8 mouse cellular contexts compared by ENCODE assay signal in the genomic region with DNA sequence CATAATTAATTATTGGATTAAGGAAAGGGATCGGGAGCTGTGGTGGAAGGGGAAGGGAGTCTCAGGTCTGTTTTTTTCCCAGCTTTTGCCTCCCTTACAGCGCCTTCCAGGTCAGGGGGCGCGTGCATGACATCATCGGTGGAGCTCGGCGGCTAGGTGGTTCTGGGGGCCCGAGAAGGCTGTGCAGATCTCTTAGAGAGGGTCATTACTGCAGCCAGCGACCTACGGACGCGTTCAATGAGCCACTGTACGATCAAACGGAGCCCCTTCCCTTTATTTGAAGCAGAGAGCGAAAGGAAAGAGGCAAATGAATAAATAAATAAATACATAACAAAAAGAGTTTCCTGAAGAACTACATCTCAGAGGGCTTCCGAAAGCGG. TPM values are rescaled to one million over a fixed set of nuclear protein-coding genes. Genes with fewer than 3 reads are reported as not detected.
DNase-seq lines count a peak whose midpoint lies in the region; ATAC-seq and TF ChIP-seq lines count a peak whose summit lies in the region.

No protein-coding gene starts in this region.

- TF ChIP-seq POLR2A in embryonic fibroblast, embryonic 13.5 days (IDR thresholded peaks at IDR 0.05; ENCODE audit: low read depth, low read length) = no peak
- no peak for TF ChIP-seq POLR2A in limb, embryonic 14.5 days (IDR thresholded peaks at IDR 0.05; ENCODE audit: borderline replicate concordance, extremely low read depth, insufficient read depth, insufficient read length)
- no peak for TF ChIP-seq POLR2A in olfactory bulb, adult 2 months (IDR thresholded peaks at IDR 0.05; ENCODE audit: insufficient read depth, low read depth, low read length)

- no peak for DNase-seq in heart, adult 11 months
- DNase-seq in G1E (ENCODE audit: low spot score) = no peak
- DNase-seq in limb, embryonic 14.5 days (ENCODE audit: low spot score) = no peak
- DNase-seq in c-Kit-positive CD71-positive TER-119-positive erythroid progenitor cells, embryonic 14.5 days (ENCODE audit: low spot score) = no peak
- DNase-seq in layer of hippocampus, adult 18-20 months (ENCODE audit: low spot score in 2 of 2) = no peak

- no peak for TF ChIP-seq CTCF in G1E (IDR thresholded peaks at IDR 0.05; ENCODE audit: low read depth, low read length)
- TF ChIP-seq CTCF in embryonic fibroblast, embryonic 13.5 days (IDR thresholded peaks at IDR 0.05; ENCODE audit: borderline replicate concordance, insufficient read depth, low read length) = no peak
- no peak for TF ChIP-seq CTCF in olfactory bulb, adult 2 months (IDR thresholded peaks at IDR 0.05; ENCODE audit: insufficient read depth, low read depth, low read length)

- peak overlapping the region; percentile 77 for H3K4me3 ChIP-seq in heart, embryonic 13.5 days
- H3K4me3 ChIP-seq in G1E (ENCODE audit: low read depth, low read length) = peak overlapping the region; percentile 95
- H3K4me3 ChIP-seq in embryonic fibroblast, embryonic 13.5 days (ENCODE audit: insufficient read depth, low read length) = peak overlapping the region; percentile 38
- H3K4me3 ChIP-seq in limb, embryonic 14.5 days (replicated peaks; ENCODE audit: low read length) = peak overlapping the region; percentile 63
- H3K4me3 ChIP-seq in olfactory bulb, adult 2 months (ENCODE audit: insufficient read depth, low read depth, low read length) = peak overlapping the region; percentile 99

- 2% methylated on average over 17 of the region's 17 CpGs for WGBS in heart, embryonic 13.5 days
- 1% methylated on average over 17 of the region's 17 CpGs for WGBS in limb, embryonic 14.5 days
- WGBS in olfactory bulb, adult 2 months = under 1% methylated on average over 17 of the region's 17 CpGs

- peaks cover 19% of the 10 kb centered on the region for H3K4me1 ChIP-seq in heart, embryonic 13.5 days
- peaks cover 56% of the 10 kb centered on the region for H3K4me1 ChIP-seq in G1E (ENCODE audit: insufficient read depth, low read depth, low read length)
- no peaks in the 10 kb centered on the region; the same call in 1 of the 2 replicates for H3K4me1 ChIP-seq in embryonic fibroblast, embryonic 13.5 days (ENCODE audit: control insufficient read depth, insufficient read depth, low read length)
- H3K4me1 ChIP-seq in limb, embryonic 14.5 days (ENCODE audit: control insufficient read depth, insufficient read depth, low read length) = peaks cover 6% of the 10 kb centered on the region
- peaks cover 29% of the 10 kb centered on the region for H3K4me1 ChIP-seq in olfactory bulb, adult 2 months (ENCODE audit: control insufficient read depth, insufficient read depth, low read length)

- no peaks in the 10 kb centered on the region for H3K9me3 ChIP-seq in heart, embryonic 13.5 days
- no peaks in the 10 kb centered on the region; the same call in 1 of the 2 replicates for H3K9me3 ChIP-seq in G1E (replicated peaks)
- H3K9me3 ChIP-seq in limb, embryonic 14.5 days (ENCODE audit: control insufficient read depth, low read length) = no peaks in the 10 kb centered on the region

- H3K9ac ChIP-seq in heart, embryonic 13.5 days = peak overlapping the region; percentile 85
- peak overlapping the region; percentile 56 for H3K9ac ChIP-seq in limb, embryonic 14.5 days (ENCODE audit: low read depth, low read length, severe bottlenecking)

- H3K4me2 ChIP-seq in heart, embryonic 13.5 days = peak overlapping the region; percentile 95
- peak overlapping the region; percentile 97 for H3K4me2 ChIP-seq in limb, embryonic 14.5 days (replicated peaks; ENCODE audit: low read depth, low read length, severe bottlenecking)

- H3K27me3 ChIP-seq in heart, embryonic 13.5 days (replicated peaks) = peaks cover 53% of the 10 kb centered on the region
- no peaks in the 10 kb centered on the region for H3K27me3 ChIP-seq in G1E (ENCODE audit: insufficient read depth, low read length)
- H3K27me3 ChIP-seq in limb, embryonic 14.5 days (ENCODE audit: control insufficient read depth, insufficient read depth, low read length) = peaks cover 28% of the 10 kb centered on the region

- no peaks in the 10 kb centered on the region for H3K36me3 ChIP-seq in heart, embryonic 13.5 days
- peaks cover 24% of the 10 kb centered on the region for H3K36me3 ChIP-seq in G1E (replicated peaks)
- H3K36me3 ChIP-seq in limb, embryonic 14.5 days (ENCODE audit: control insufficient read depth, insufficient read depth, low read length) = no peaks in the 10 kb centered on the region

- no peak for ATAC-seq in heart, embryonic 13.5 days (ENCODE audit: extremely low read depth, insufficient number of reproducible peaks, low FRiP score, low TSS enrichment)
- no peak; the same call in 1 of the 2 replicates for ATAC-seq in G1E (ENCODE audit: extremely low read depth, insufficient number of reproducible peaks, low FRiP score, poor library complexity, severe bottlenecking)
- no peak for ATAC-seq in limb, embryonic 14.5 days (ENCODE audit: low FRiP score, low read depth)

- no peak overlapping the region for H3K27ac ChIP-seq in heart, embryonic 13.5 days (replicated peaks)
- H3K27ac ChIP-seq in embryonic fibroblast, embryonic 13.5 days (ENCODE audit: insufficient read depth, low read length) = no peak overlapping the region
- no peak overlapping the region for H3K27ac ChIP-seq in limb, embryonic 14.5 days (replicated peaks; ENCODE audit: low read depth, low read length)
- H3K27ac ChIP-seq in olfactory bulb, adult 2 months (ENCODE audit: insufficient read depth, low read depth, low read length) = peak overlapping the region; percentile 91

RNA-seq across cellular contexts. Expression of a gene that starts 0.4 kb away (rescaled TPM):
- 27.3 and 30.7 TPM in 2 replicates for polyA plus RNA-seq in heart, embryonic 13.5 days (2015; fragmentation: Nextera tagmentation; extraction: Ambion mirVana)
- total RNA-seq in G1E (2014; fragmentation: Nextera tagmentation) (41.4 and 44.2 TPM in 2 replicates), G1E (2017) (74.6 and 96.9 TPM in 2 replicates)
- 86.9 and 89.8 TPM in 2 replicates for polyA plus RNA-seq in G1E (2012)
- 0.95 and 1.1 TPM in 2 replicates for polyA plus RNA-seq in embryonic fibroblast, embryonic 13.5 days (2011; ENCODE audit: insufficient read length, low read depth, missing spikeins)
- 10.8 and 11.0 TPM in 2 replicates for polyA plus RNA-seq in limb, embryonic 14.5 days (2012; rRNA removed)
- 8.3 and 11.5 TPM in 2 replicates for polyA plus RNA-seq in limb, embryonic 14.5 days (2014; fragmentation: Nextera tagmentation; extraction: Ambion mirVana)
- polyA plus RNA-seq in olfactory bulb, adult 2 months (2012; ENCODE audit: insufficient read depth, insufficient read length, low replicate concordance, missing spikeins) = 72.7 TPM in 1 of 2 replicates, not detected in the other
- total RNA-seq in layer of hippocampus, adult 18-20 months (2021) = 100 to 1,000 TPM; 370 to 379 TPM

RNA-seq across cellular contexts. Expression of a gene that starts 0.9 kb away (rescaled TPM):
- polyA plus RNA-seq in heart, embryonic 13.5 days (2015; fragmentation: Nextera tagmentation; extraction: Ambion mirVana) = 603 and 677 TPM in 2 replicates
- total RNA-seq in G1E (2014; fragmentation: Nextera tagmentation) (1,019 and 1,021 TPM in 2 replicates), G1E (2017) (1,569 and 1,698 TPM in 2 replicates)
- polyA plus RNA-seq in G1E (2012) = 114 and 176 TPM in 2 replicates
- polyA plus RNA-seq in embryonic fibroblast, embryonic 13.5 days (2011; ENCODE audit: insufficient read length, low read depth, missing spikeins) = 1,636 and 1,653 TPM in 2 replicates
- polyA plus RNA-seq in limb, embryonic 14.5 days (2012; rRNA removed) = 1,074 and 1,569 TPM in 2 replicates
- polyA plus RNA-seq in limb, embryonic 14.5 days (2014; fragmentation: Nextera tagmentation; extraction: Ambion mirVana) = 1,384 and 1,387 TPM in 2 replicates
- polyA plus RNA-seq in olfactory bulb, adult 2 months (2012; ENCODE audit: insufficient read depth, insufficient read length, low replicate concordance, missing spikeins) = 3,528 TPM in 1 of 2 replicates, not detected in the other
- 100 to 1,000 TPM; 600 to 628 TPM for total RNA-seq in layer of hippocampus, adult 18-20 months (2021)

RNA-seq across cellular contexts. Expression of a gene that starts 42.2 kb away (rescaled TPM):
- 29.4 and 31.1 TPM in 2 replicates for polyA plus RNA-seq in heart, embryonic 13.5 days (2015; fragmentation: Nextera tagmentation; extraction: Ambion mirVana)
- total RNA-seq in G1E (2014; fragmentation: Nextera tagmentation) = 19.0 and 27.2 TPM in 2 replicates
- 22.3 and 25.0 TPM in 2 replicates for total RNA-seq in G1E (2017)
- polyA plus RNA-seq in G1E (2012) = 23.6 and 29.1 TPM in 2 replicates
- polyA plus RNA-seq in embryonic fibroblast, embryonic 13.5 days (2011; ENCODE audit: insufficient read length, low read depth, missing spikeins) = 11.0 and 12.2 TPM in 2 replicates
- 43.1 and 56.5 TPM in 2 replicates for polyA plus RNA-seq in limb, embryonic 14.5 days (2012; rRNA removed)
- polyA plus RNA-seq in limb, embryonic 14.5 days (2014; fragmentation: Nextera tagmentation; extraction: Ambion mirVana) = 34.6 and 39.4 TPM in 2 replicates
- not detected in 2 replicates for polyA plus RNA-seq in olfactory bulb, adult 2 months (2012; ENCODE audit: insufficient read depth, insufficient read length, low replicate concordance, missing spikeins)
- total RNA-seq in layer of hippocampus, adult 18-20 months (2021) = 10 to 100 TPM; 21.2 to 23.4 TPM

Comparison
In these comparisons a context has a peak if more than half of its experiments do, and no peak if none do; other contexts are left out.
1. H3K4me3 ChIP-seq: peak in every context shown above with its lines; median percentile 99 in olfactory bulb, adult 2 months; 95 in G1E; 77 in heart, embryonic 13.5 days; 63 in limb, embryonic 14.5 days; 38 in embryonic fibroblast, embryonic 13.5 days.